Mouse (Mus musculus) kidney, embryonic 16.5 days (tissue): ENCODE data around the gene Sphk2. TPM values are rescaled to one million over a fixed set of nuclear protein-coding genes. Genes with fewer than 3 reads are reported as not detected.

Experiments
- ATAC-seq: fragments of 200-750 bp; cut with Nextera tagmentation; 2 replicates; pipeline ENCODE4 v1.8.0; 2017; ENCODE audit warnings: moderate TSS enrichment; ENCODE audit not compliant: low FRiP score, low TSS enrichment
- H3K27ac ChIP-seq: fragments of 300-500 bp; sonication (generic); 2 replicates; pipeline ENCODE4 v1.5.1; 2014; ENCODE audit warnings: low read length
- H3K27me3 ChIP-seq: fragments of 300-500 bp; sonication (generic); 2 replicates; pipeline ENCODE4 v1.6.1; 2014; ENCODE audit warnings: low read length, control low read depth, mixed read lengths; ENCODE audit not compliant: insufficient read depth
- H3K36me3 ChIP-seq: fragments of 300-500 bp; sonication (generic); 2 replicates; pipeline ENCODE4 v1.6.1; 2014; ENCODE audit warnings: low read length, control low read depth, mixed read lengths; ENCODE audit not compliant: insufficient read depth
- H3K4me1 ChIP-seq: fragments of 300-500 bp; sonication (generic); 2 replicates; pipeline ENCODE4 v1.6.1; 2014; ENCODE audit warnings: low read length, control low read depth, mixed read lengths; ENCODE audit not compliant: insufficient read depth
- H3K4me2 ChIP-seq: fragments of 300-500 bp; sonication (generic); replicated peaks from 2 replicates; pipeline ENCODE4 v1.6.1; 2014; ENCODE audit warnings: low read depth, low read length
- H3K4me3 ChIP-seq: fragments of 300-500 bp; sonication (generic); 2 replicates; pipeline ENCODE4 v1.5.1; 2014; ENCODE audit warnings: mild to moderate bottlenecking, low read length
- H3K9ac ChIP-seq: fragments of 300-500 bp; sonication (generic); replicated peaks from 2 replicates; pipeline ENCODE4 v1.6.1; 2014; ENCODE audit warnings: low read length
- H3K9me3 ChIP-seq: fragments of 300-500 bp; sonication (generic); 2 replicates; pipeline ENCODE4 v1.6.1; 2016; ENCODE audit warnings: low read length, control low read depth
- WGBS: fragments of 180-500 bp; shearing (Covaris S2); extraction: QIAGEN DNeasy Blood & Tissue Kit; methylation state at CpG from one replicate; pipeline ENCODE4 v1.1.7; 2014; 5-methylcytosine and 5-hydroxymethylcytosine counted together
- polyA plus RNA-seq: library from polyadenylated mRNA; unstranded; fragments of >200 nt; fragmentation: Nextera tagmentation; extraction: Ambion mirVana; gene quantifications from 2 replicates; pipeline ENCODE4 v1.2.1, GENCODE M21; 2015

Gene Sphk2
- polyA plus RNA-seq, 1 experiment from 2014 or later: 36.2 TPM

- peaks cover 39% of the 10 kb centered on the region for H3K4me1 ChIP-seq
- no peaks in the 10 kb centered on the region for H3K9me3 ChIP-seq
- WGBS: 83% methylated on average over 11 of the region's 11 CpGs
- no peak overlapping the region for H3K9ac ChIP-seq
- H3K27me3 ChIP-seq: peaks cover 23% of the 10 kb centered on the region
- H3K36me3 ChIP-seq: no peaks in the 10 kb centered on the region
- H3K27ac ChIP-seq: no peak overlapping the region
- ATAC-seq: no peak
- no peak overlapping the region for H3K4me3 ChIP-seq
- H3K4me2 ChIP-seq: peak overlapping the region; percentile 89; the same call in 1 of the 2 replicates
Observed at GRCm38 (mm10) chr7:45701607-45702006, 16.2 kb downstream of the Sphk2 start.

- WGBS: 26% methylated on average over 11 of the region's 11 CpGs
- no peaks in the 10 kb centered on the region for H3K9me3 ChIP-seq
- peak overlapping the region; percentile 51 for H3K4me3 ChIP-seq
- no peak overlapping the region for H3K27ac ChIP-seq
- peak overlapping the region; percentile 89 for H3K4me2 ChIP-seq
- H3K4me1 ChIP-seq: peaks cover 35% of the 10 kb centered on the region
- peaks cover 23% of the 10 kb centered on the region for H3K27me3 ChIP-seq
- no peaks in the 10 kb centered on the region for H3K36me3 ChIP-seq
- H3K9ac ChIP-seq: peak overlapping the region; percentile 59
- no peak for ATAC-seq
Observed at GRCm38 (mm10) chr7:45701072-45701471, 16.7 kb downstream of the Sphk2 start.

- peaks cover 29% of the 10 kb centered on the region for H3K4me1 ChIP-seq
- peak overlapping the region; percentile 70 for H3K9ac ChIP-seq
- under 1% methylated on average over 20 of the region's 20 CpGs for WGBS
- H3K4me2 ChIP-seq: peak overlapping the region; percentile 89
- peaks cover 23% of the 10 kb centered on the region for H3K27me3 ChIP-seq
- ATAC-seq: peak; percentile 13; the same call in 1 of the 2 replicates
- H3K4me3 ChIP-seq: peak overlapping the region; percentile 51
- H3K36me3 ChIP-seq: no peaks in the 10 kb centered on the region
- no peaks in the 10 kb centered on the region for H3K9me3 ChIP-seq
- no peak overlapping the region for H3K27ac ChIP-seq
Observed at GRCm38 (mm10) chr7:45700301-45701015, 17.3 kb downstream of the Sphk2 start.

GRCm38 (mm10) chr7:45699523-45700141 is 18.2 kb downstream of the Sphk2 start, which contains the start of gene Car11:
TSS of gene Car11 (plus strand) at chr7:45699843.
- Histone ChIP-seq H3K9ac (peak within 1 kb of the TSS; percentile 70), H3K36me3 (no peaks in the 10 kb centered on the region), H3K4me1 (peaks cover 28% of the 10 kb centered on the region), H3K4me2 (peak within 1 kb of the TSS; percentile 89), H3K27me3 (peaks cover 23% of the 10 kb centered on the region), H3K9me3 (no peaks in the 10 kb centered on the region), H3K4me3 (peak within 1 kb of the TSS; percentile 51), H3K27ac (no peak within 1 kb of the TSS)
- 2% methylated on average over 30 of the region's 36 CpGs for WGBS
- no peak for ATAC-seq

GRCm38 (mm10) chr7:45697894-45698293 is 19.9 kb downstream of the Sphk2 start:
- ATAC-seq: no peak
- Histone ChIP-seq H3K9me3 (no peaks in the 10 kb centered on the region), H3K27me3 (peaks cover 23% of the 10 kb centered on the region), H3K9ac (no peak overlapping the region), H3K36me3 (no peaks in the 10 kb centered on the region), H3K27ac (no peak overlapping the region), H3K4me1 (peaks cover 19% of the 10 kb centered on the region), H3K4me2 (no peak overlapping the region), H3K4me3 (no peak overlapping the region)
- 87% methylated on average over 7 of the region's 7 CpGs for WGBS

- 11% methylated on average over 6 of the region's 6 CpGs for WGBS
- Histone ChIP-seq H3K4me3 (no peak overlapping the region), H3K9me3 (no peaks in the 10 kb centered on the region), H3K27me3 (peaks cover 18% of the 10 kb centered on the region), H3K9ac (no peak overlapping the region), H3K36me3 (no peaks in the 10 kb centered on the region), H3K4me1 (peaks cover 8% of the 10 kb centered on the region), H3K4me2 (no peak overlapping the region), H3K27ac (no peak overlapping the region)
- ATAC-seq: no peak
Observed at GRCm38 (mm10) chr7:45695098-45695497, 22.7 kb downstream of the Sphk2 start.

- peak; percentile 52 for ATAC-seq
- Histone ChIP-seq H3K4me1 (peaks cover 12% of the 10 kb centered on the region; the same call in 1 of the 2 replicates), H3K27ac (no peak within 1 kb of the TSS), H3K4me2 (no peak within 1 kb of the TSS), H3K9me3 (no peaks in the 10 kb centered on the region), H3K36me3 (no peaks in the 10 kb centered on the region), H3K4me3 (no peak within 1 kb of the TSS), H3K9ac (no peak within 1 kb of the TSS), H3K27me3 (peaks cover 8% of the 10 kb centered on the region)
- 91% methylated on average over 50 of the region's 50 CpGs for WGBS
Observed at GRCm38 (mm10) chr7:45693921-45694591, 23.7 kb downstream of the Sphk2 start, which contains the start of gene Sec1. TSS of gene Sec1 (minus strand) at chr7:45694402.

GRCm38 (mm10) chr7:45692364-45692763 is 25.4 kb downstream of the Sphk2 start:
- no peak overlapping the region for H3K4me3 ChIP-seq
- peaks cover 15% of the 10 kb centered on the region; the same call in 1 of the 2 replicates for H3K4me1 ChIP-seq
- no peaks in the 10 kb centered on the region for H3K27me3 ChIP-seq
- no peak overlapping the region for H3K27ac ChIP-seq
- H3K9ac ChIP-seq: no peak overlapping the region
- no peaks in the 10 kb centered on the region for H3K36me3 ChIP-seq
- H3K9me3 ChIP-seq: no peaks in the 10 kb centered on the region
- no peak for ATAC-seq
- no peak overlapping the region for H3K4me2 ChIP-seq
- WGBS: 81% methylated on average over 2 of the region's 2 CpGs

GRCm38 (mm10) chr7:45689800-45690199 is 28.0 kb downstream of the Sphk2 start:
- Histone ChIP-seq H3K9me3 (no peaks in the 10 kb centered on the region), H3K4me2 (no peak overlapping the region), H3K4me3 (no peak overlapping the region), H3K4me1 (peaks cover 23% of the 10 kb centered on the region), H3K27me3 (no peaks in the 10 kb centered on the region), H3K27ac (no peak overlapping the region), H3K36me3 (no peaks in the 10 kb centered on the region), H3K9ac (no peak overlapping the region)
- 31% methylated on average over 11 of the region's 11 CpGs for WGBS
- no peak for ATAC-seq
